Mouse (Mus musculus) ES-Bruce4 (cell line): ENCODE results near the gene Ppp1r7.

ENCODE experiments used
- CTCF ChIP-seq: IDR thresholded peaks from one replicate; pipeline ENCODE4 v1.8.1; 2011; ENCODE audit warnings: low read depth, low read length
- POLR2A ChIP-seq: IDR thresholded peaks from one replicate; pipeline ENCODE4 v1.8.1; 2011; ENCODE audit warnings: low read length; ENCODE audit not compliant: insufficient read depth

- no peak for TF ChIP-seq CTCF
- TF ChIP-seq POLR2A: no peak
Observed at GRCm38 (mm10) chr1:93334621-93335020, 8.0 kb upstream of the Ppp1r7 start.
